Mouse (Mus musculus): ENCODE data around the gene Map4k3. TPM values are rescaled to one million over a fixed set of nuclear protein-coding genes. Genes with fewer than 3 reads are reported as not detected.

Gene Map4k3
- total and polyA plus RNA-seq, 2 experiments: 5.6 to 23.6 TPM

- 86% methylated on average over 3 of the region's 3 CpGs for WGBS
- no peaks in the 10 kb centered on the region; the same call in 1 of the 2 replicates for H3K4me1 ChIP-seq (ENCODE audit: control insufficient read depth, insufficient read depth, low read length)
- peaks cover 16% of the 10 kb centered on the region; the same call in 1 of the 2 replicates for H3K79me2 ChIP-seq (ENCODE audit: control insufficient read depth, insufficient read depth, low read length)
- no peak overlapping the region for H3K4me3 ChIP-seq (ENCODE audit: insufficient read depth, low read depth, low read length)
- DNase-seq (ENCODE audit: extremely low read depth, low read depth, low spot score): no peak
- H3K36me3 ChIP-seq (ENCODE audit: control insufficient read depth, insufficient read depth, low read length): peaks cover 4% of the 10 kb centered on the region; the same call in 1 of the 2 replicates
- no peaks in the 10 kb centered on the region for H3K27me3 ChIP-seq (ENCODE audit: control insufficient read depth, insufficient read depth, low read length)
- no peak for TF ChIP-seq POLR2A (IDR thresholded peaks at IDR 0.05; ENCODE audit: extremely low read depth, insufficient read depth, low read length)
- TF ChIP-seq CTCF (IDR thresholded peaks at IDR 0.05; ENCODE audit: low read depth, low read length): no peak
- H3K27ac ChIP-seq (replicated peaks; ENCODE audit: insufficient read depth, low read depth, low read length): no peak overlapping the region
- H3K9ac ChIP-seq (ENCODE audit: low read depth, low read length): no peak overlapping the region
Measured at GRCm38 (mm10) chr17:80661896-80662295, 66.4 kb downstream of the Map4k3 start.

GRCm38 (mm10) chr17:80660707-80661380 is 67.4 kb downstream of the Map4k3 start:
- H3K9ac ChIP-seq (ENCODE audit: low read depth, low read length): no peak overlapping the region
- H3K36me3 ChIP-seq (ENCODE audit: control insufficient read depth, insufficient read depth, low read length): peaks cover 4% of the 10 kb centered on the region; the same call in 1 of the 2 replicates
- peaks cover 13% of the 10 kb centered on the region; the same call in 1 of the 2 replicates for H3K79me2 ChIP-seq (ENCODE audit: control insufficient read depth, insufficient read depth, low read length)
- no peaks in the 10 kb centered on the region for H3K27me3 ChIP-seq (ENCODE audit: control insufficient read depth, insufficient read depth, low read length)
- H3K4me3 ChIP-seq (ENCODE audit: insufficient read depth, low read depth, low read length): no peak overlapping the region
- H3K4me1 ChIP-seq (ENCODE audit: control insufficient read depth, insufficient read depth, low read length): no peaks in the 10 kb centered on the region; the same call in 1 of the 2 replicates
- DNase-seq (ENCODE audit: extremely low read depth, low read depth, low spot score): no peak
- no peak overlapping the region for H3K27ac ChIP-seq (replicated peaks; ENCODE audit: insufficient read depth, low read depth, low read length)
- TF ChIP-seq POLR2A (IDR thresholded peaks at IDR 0.05; ENCODE audit: extremely low read depth, insufficient read depth, low read length) (no peak), CTCF (IDR thresholded peaks at IDR 0.05; ENCODE audit: low read depth, low read length) (no peak)
- 93% methylated on average over 15 of the region's 15 CpGs for whole genome bisulfite sequencing

DNA sequence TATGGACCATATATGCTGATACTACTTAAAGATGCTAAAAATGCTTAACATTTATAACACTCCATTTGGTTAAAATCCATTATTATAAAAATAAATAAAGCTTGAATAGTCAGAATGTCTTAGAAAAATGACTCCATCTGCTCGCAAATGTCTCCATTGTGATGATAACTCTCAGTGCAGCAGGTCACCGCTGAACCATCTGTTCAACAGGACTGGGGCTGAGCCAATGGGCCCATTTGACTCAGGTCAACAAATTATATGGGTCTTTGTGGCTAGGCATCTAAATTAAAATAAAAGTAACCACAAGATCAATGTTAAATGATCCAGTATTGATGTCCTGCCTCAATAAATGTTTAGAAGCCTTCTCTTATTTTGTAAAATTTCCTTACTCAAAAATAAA is 68.1 kb downstream of the Map4k3 start:
- DNase-seq (ENCODE audit: extremely low read depth, low read depth, low spot score): no peak
- peaks cover 5% of the 10 kb centered on the region; the same call in 1 of the 2 replicates for H3K36me3 ChIP-seq (ENCODE audit: control insufficient read depth, insufficient read depth, low read length)
- no peak for TF ChIP-seq CTCF (IDR thresholded peaks at IDR 0.05; ENCODE audit: low read depth, low read length)
- TF ChIP-seq POLR2A (IDR thresholded peaks at IDR 0.05; ENCODE audit: extremely low read depth, insufficient read depth, low read length): no peak
- H3K4me1 ChIP-seq (ENCODE audit: control insufficient read depth, insufficient read depth, low read length): no peaks in the 10 kb centered on the region; the same call in 1 of the 2 replicates
- 92% methylated on average over 2 of the region's 2 CpGs for WGBS
- H3K27ac ChIP-seq (replicated peaks; ENCODE audit: insufficient read depth, low read depth, low read length): no peak overlapping the region
- H3K79me2 ChIP-seq (ENCODE audit: control insufficient read depth, insufficient read depth, low read length): peaks cover 13% of the 10 kb centered on the region; the same call in 1 of the 2 replicates
- H3K27me3 ChIP-seq (ENCODE audit: control insufficient read depth, insufficient read depth, low read length): no peaks in the 10 kb centered on the region
- H3K9ac ChIP-seq (ENCODE audit: low read depth, low read length): no peak overlapping the region
- H3K4me3 ChIP-seq (ENCODE audit: insufficient read depth, low read depth, low read length): no peak overlapping the region

GRCm38 (mm10) chr17:80659821-80660220 is 68.5 kb downstream of the Map4k3 start:
- Histone ChIP-seq H3K9ac (ENCODE audit: low read depth, low read length) (no peak overlapping the region), H3K27ac (replicated peaks; ENCODE audit: insufficient read depth, low read depth, low read length) (0 out of 2 replicates have a peak overlapping the region, but pooled peaks have one; percentile 3), H3K4me3 (ENCODE audit: insufficient read depth, low read depth, low read length) (no peak overlapping the region), H3K36me3 (ENCODE audit: control insufficient read depth, insufficient read depth, low read length) (peaks cover 9% of the 10 kb centered on the region), H3K27me3 (ENCODE audit: control insufficient read depth, insufficient read depth, low read length) (no peaks in the 10 kb centered on the region), H3K79me2 (ENCODE audit: control insufficient read depth, insufficient read depth, low read length) (peaks cover 12% of the 10 kb centered on the region; the same call in 1 of the 2 replicates), H3K4me1 (ENCODE audit: control insufficient read depth, insufficient read depth, low read length) (no peaks in the 10 kb centered on the region; the same call in 1 of the 2 replicates)
- TF ChIP-seq CTCF (IDR thresholded peaks at IDR 0.05; ENCODE audit: low read depth, low read length) (no peak), POLR2A (IDR thresholded peaks at IDR 0.05; ENCODE audit: extremely low read depth, insufficient read depth, low read length) (no peak)
- WGBS: 25% methylated on average over 5 of the region's 5 CpGs
- peak; percentile 84 for DNase-seq (ENCODE audit: extremely low read depth, low read depth, low spot score)

DNA sequence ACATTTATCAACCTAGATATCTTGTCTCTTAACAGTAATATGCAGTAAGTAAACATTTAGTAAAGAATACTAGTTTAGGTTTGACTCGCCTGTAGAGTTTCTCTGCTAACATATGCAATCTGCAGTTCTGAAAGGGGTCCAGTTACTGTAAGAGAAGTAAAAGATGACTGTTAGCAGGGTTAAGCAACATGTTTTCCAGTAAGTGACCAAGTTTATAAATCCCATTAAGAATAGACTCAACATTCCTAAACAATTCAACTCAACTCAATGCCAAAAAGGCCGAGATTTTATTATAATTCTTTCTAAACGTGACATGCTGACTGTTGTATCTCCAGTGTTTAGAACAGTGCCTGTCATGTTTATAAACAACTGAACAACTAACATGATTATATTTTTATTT is 74.0 kb downstream of the Map4k3 start:
- Histone ChIP-seq H3K4me3 (ENCODE audit: insufficient read depth, low read depth, low read length) (no peak overlapping the region), H3K27ac (replicated peaks; ENCODE audit: insufficient read depth, low read depth, low read length) (no peak overlapping the region), H3K27me3 (ENCODE audit: control insufficient read depth, insufficient read depth, low read length) (no peaks in the 10 kb centered on the region), H3K9ac (ENCODE audit: low read depth, low read length) (no peak overlapping the region), H3K4me1 (ENCODE audit: control insufficient read depth, insufficient read depth, low read length) (no peaks in the 10 kb centered on the region), H3K36me3 (ENCODE audit: control insufficient read depth, insufficient read depth, low read length) (peaks cover 32% of the 10 kb centered on the region), H3K79me2 (ENCODE audit: control insufficient read depth, insufficient read depth, low read length) (peaks cover 4% of the 10 kb centered on the region; the same call in 1 of the 2 replicates)
- WGBS: 91% methylated on average over 3 of the region's 3 CpGs
- no peak for DNase-seq (ENCODE audit: extremely low read depth, low read depth, low spot score)
- TF ChIP-seq CTCF (IDR thresholded peaks at IDR 0.05; ENCODE audit: low read depth, low read length): no peak
- no peak for TF ChIP-seq POLR2A (IDR thresholded peaks at IDR 0.05; ENCODE audit: extremely low read depth, insufficient read depth, low read length)

DNA sequence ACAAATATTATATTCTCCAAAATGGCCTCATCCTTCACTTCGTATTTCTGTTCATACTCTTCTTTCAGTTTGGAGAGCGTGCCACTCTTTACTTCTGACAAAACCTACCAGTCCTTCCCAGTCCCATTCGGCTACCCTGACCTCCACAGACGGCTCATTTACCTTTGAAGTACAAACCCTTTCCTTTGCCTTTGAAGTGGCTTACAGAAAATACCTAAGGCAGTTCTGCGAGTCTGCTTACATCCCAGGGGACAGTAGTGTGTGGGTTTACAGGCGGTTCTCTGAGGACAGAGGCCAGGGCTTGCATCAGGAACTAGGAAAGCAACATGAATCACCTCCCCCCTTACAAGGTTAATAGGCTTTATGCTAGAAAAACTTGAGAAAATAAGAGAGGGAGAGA is 75.5 kb downstream of the Map4k3 start:
- no peak for DNase-seq (ENCODE audit: extremely low read depth, low read depth, low spot score)
- no peak for TF ChIP-seq POLR2A (IDR thresholded peaks at IDR 0.05; ENCODE audit: extremely low read depth, insufficient read depth, low read length)
- TF ChIP-seq CTCF (IDR thresholded peaks at IDR 0.05; ENCODE audit: low read depth, low read length): no peak
- Histone ChIP-seq H3K4me1 (ENCODE audit: control insufficient read depth, insufficient read depth, low read length) (no peaks in the 10 kb centered on the region), H3K36me3 (ENCODE audit: control insufficient read depth, insufficient read depth, low read length) (peaks cover 39% of the 10 kb centered on the region), H3K27ac (replicated peaks; ENCODE audit: insufficient read depth, low read depth, low read length) (no peak overlapping the region), H3K9ac (ENCODE audit: low read depth, low read length) (no peak overlapping the region), H3K27me3 (ENCODE audit: control insufficient read depth, insufficient read depth, low read length) (no peaks in the 10 kb centered on the region), H3K79me2 (ENCODE audit: control insufficient read depth, insufficient read depth, low read length) (0 out of 2 replicates have a peak, but pooled peaks cover 4% of the 10 kb centered on the region), H3K4me3 (ENCODE audit: insufficient read depth, low read depth, low read length) (no peak overlapping the region)
- WGBS: 83% methylated on average over 6 of the region's 6 CpGs

Measured in liver, adult 2 months (tissue).